Comparison of ENCODE assay signal across 8 mouse cellular contexts in the genomic region with DNA sequence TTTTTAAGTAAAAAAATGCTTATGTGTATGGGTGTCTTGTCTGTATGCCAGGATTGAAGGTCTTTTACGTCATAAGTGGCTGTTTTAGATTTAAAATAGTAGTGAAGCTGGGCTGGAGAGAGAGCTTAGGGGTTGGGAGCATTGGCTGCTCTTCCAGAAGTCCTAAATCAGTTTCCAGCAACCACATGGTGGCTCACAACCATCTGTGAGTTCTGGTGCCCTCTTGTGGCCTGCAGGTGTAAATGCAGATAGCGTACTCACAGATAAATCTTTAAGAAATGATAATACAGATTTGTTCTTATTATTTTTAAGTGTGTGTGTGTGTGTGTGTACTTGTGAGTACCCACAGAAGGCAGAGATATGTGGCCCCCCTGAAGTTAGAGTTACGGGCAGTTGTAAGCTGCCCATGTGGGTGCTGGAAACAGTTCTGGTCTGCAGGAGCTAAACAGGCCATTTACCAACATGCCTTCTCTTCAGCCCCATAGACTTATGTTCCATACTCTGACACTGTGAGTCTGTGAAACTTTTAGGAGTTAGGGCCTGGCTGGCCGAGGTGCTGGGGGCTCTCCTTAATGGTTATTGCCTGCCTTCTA. TPM values are rescaled to one million over a fixed set of nuclear protein-coding genes. Genes with fewer than 3 reads are reported as not detected.
DNase-seq lines count a peak whose midpoint lies in the region; ATAC-seq lines count a peak whose summit lies in the region.

No protein-coding gene starts in this region.

- ATAC-seq in frontal cortex, adult (ENCODE audit: low TSS enrichment): peak; percentile 76

- 29% methylated on average over 4 of the region's 4 CpGs for WGBS in large intestine, adult 2 months

- no peak for DNase-seq in frontal cortex, postnatal 25 days (ENCODE audit: low spot score in 2 of 2)
- peak; percentile 29 to 46 for DNase-seq in adrenal gland, adult 18-20 months (ENCODE audit: low spot score in 2 of 2)
- DNase-seq in embryo, embryonic 10 days (ENCODE audit: low spot score): peak; percentile 82
- peak; percentile 40 to 63 for DNase-seq in heart, postnatal 36 days
- peak; percentile 36 for DNase-seq in large intestine, adult 2 months (ENCODE audit: low read depth, low spot score)
- DNase-seq in lung, postnatal 36 days: peak; percentile 70
- peak; percentile 42 to 55 for DNase-seq in right cerebral cortex, adult 2 months (ENCODE audit: low spot score in 2 of 2)

- intact Hi-C loops in heart, postnatal 36 days (cut with DNase I): loop anchor here (10.0 kb wide), 2 partner anchors 555 to 1305 kb away; a partner anchor contains a TSS

RNA-seq across cellular contexts. Expression of a gene that starts 8.6 kb away (rescaled TPM):
- 10 to 100 TPM; 12.7 to 13.5 TPM for total RNA-seq in adrenal gland, adult 18-20 months (2021)
- 10 to 100 TPM in 1 of 2 experiments, 1 to 10 TPM in 1; 8.9 to 14.3 TPM for total RNA-seq in heart, postnatal 36 days (2021)
- 1.4 and 1.9 TPM in 2 replicates for polyA plus RNA-seq in large intestine, adult 2 months (2012; rRNA removed)

RNA-seq across cellular contexts. Expression of a gene that starts 9.1 kb away (rescaled TPM):
- total RNA-seq in adrenal gland, adult 18-20 months (2021): 10 to 100 TPM; 21.3 to 21.8 TPM
- 10 to 100 TPM; 12.3 to 15.1 TPM for total RNA-seq in heart, postnatal 36 days (2021)
- 3.2 and 3.6 TPM in 2 replicates for polyA plus RNA-seq in large intestine, adult 2 months (2012; rRNA removed)

RNA-seq across cellular contexts. Expression of a gene that starts 9.2 kb away (rescaled TPM):
- 10 to 100 TPM; 70.0 to 71.9 TPM for total RNA-seq in adrenal gland, adult 18-20 months (2021)
- total RNA-seq in heart, postnatal 36 days (2021): 10 to 100 TPM; 58.7 to 59.1 TPM
- polyA plus RNA-seq in large intestine, adult 2 months (2012; rRNA removed): 45.5 and 46.5 TPM in 2 replicates

RNA-seq across cellular contexts. Expression of a gene that starts 9.6 kb away (rescaled TPM):
- total RNA-seq in adrenal gland, adult 18-20 months (2021): 1 to 10 TPM in 1 of 2 experiments, under 1 TPM in 1; 0.66 to 1.3 TPM
- total RNA-seq in heart, postnatal 36 days (2021): under 1 TPM; 0.67 to 0.70 TPM
- polyA plus RNA-seq in large intestine, adult 2 months (2012; rRNA removed): 0.89 and 1.5 TPM in 2 replicates

RNA-seq across cellular contexts. Expression of a gene that starts 43.2 kb away (rescaled TPM):
- total RNA-seq in adrenal gland, adult 18-20 months (2021): under 1 TPM; 0.42 to 0.50 TPM
- total RNA-seq in heart, postnatal 36 days (2021): under 1 TPM; 0.28 to 0.84 TPM
- polyA plus RNA-seq in large intestine, adult 2 months (2012; rRNA removed): 22.9 and 25.8 TPM in 2 replicates

Comparison
In these comparisons a context has a peak if more than half of its experiments do, and no peak if none do; other contexts are left out.
1. DNase-seq: peak in adrenal gland, adult 18-20 months (2 of 2), embryo, embryonic 10 days (single experiment), heart, postnatal 36 days (2 of 2), large intestine, adult 2 months (single experiment), lung, postnatal 36 days (single experiment) and right cerebral cortex, adult 2 months (2 of 2); none in frontal cortex, postnatal 25 days (0 of 2).